Mouse (Mus musculus): ENCODE measurements around the gene Rin1. TPM values are rescaled to one million over a fixed set of nuclear protein-coding genes. Genes with fewer than 3 reads are reported as not detected.
"Not testable (repeated sequence)": the region's sequence is repeated elsewhere in the genome, so short reads cannot be mapped to it uniquely, and the experiment has no call there.

The Rin1 gene
- polyA plus RNA-seq, 1 experiment from 2014 or later: 4.4 TPM

DNA sequence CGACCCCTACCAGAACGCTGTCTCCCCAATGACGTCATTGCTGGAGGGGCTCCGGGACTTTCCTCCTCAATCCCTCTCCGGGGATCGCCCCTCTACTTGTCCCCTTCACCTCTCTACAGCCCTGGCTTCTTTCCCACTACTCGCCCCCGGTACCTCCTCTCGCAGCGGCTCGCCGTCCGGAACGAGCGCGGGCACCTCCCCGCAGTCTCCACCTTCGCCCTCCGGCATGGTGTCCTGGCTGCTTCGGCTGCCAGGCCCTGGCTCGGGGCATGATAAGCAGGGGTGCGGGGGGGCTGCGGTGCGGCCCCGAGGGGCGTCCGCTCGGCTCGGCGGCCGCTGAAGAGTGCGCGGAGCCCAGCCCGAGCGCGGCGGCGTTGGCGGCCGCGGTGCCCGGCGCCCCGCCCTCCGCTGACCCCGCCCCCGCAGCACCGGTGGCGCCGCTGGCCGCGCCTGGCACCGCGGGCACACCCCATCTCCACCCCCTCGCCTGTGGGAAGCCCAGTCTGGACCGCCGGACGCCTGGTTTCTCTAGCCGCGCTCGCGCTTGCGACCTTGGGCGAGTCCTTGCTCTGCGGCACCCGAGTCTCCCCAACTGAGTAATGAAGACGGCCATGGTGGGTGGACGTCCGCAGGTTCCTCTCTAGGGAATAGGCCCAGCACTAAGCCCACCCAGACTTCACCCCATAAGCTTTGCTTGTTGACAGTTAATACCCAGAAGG is 35.0 kb downstream of the Rin1 start, which contains the start of gene Tmem151a:
Gene Tmem151a, minus strand, starts transcription at position 387 of the 719 bp plus-strand sequence.
- Histone ChIP-seq H3K27me3 (peaks cover 62% of the 10 kb centered on the region), H3K27ac (replicated peaks) (no peak within 1 kb of the TSS), H3K4me2 (replicated peaks) (peak within 1 kb of the TSS; percentile 91), H3K36me3 (peaks cover 5% of the 10 kb centered on the region; the same call in 1 of the 2 replicates), H3K4me3 (replicated peaks) (peak within 1 kb of the TSS; percentile 49), H3K9me3 (replicated peaks) (no peaks in the 10 kb centered on the region), H3K9ac (0 out of 2 replicates have a peak within 1 kb of the TSS, but pooled peaks have one; percentile 18), H3K4me1 (peaks cover 27% of the 10 kb centered on the region)
- under 1% methylated on average over 62 of the region's 69 CpGs for WGBS
- ATAC-seq (ENCODE audit: insufficient number of reproducible peaks, low FRiP score, low TSS enrichment, low read depth): no peak

DNA sequence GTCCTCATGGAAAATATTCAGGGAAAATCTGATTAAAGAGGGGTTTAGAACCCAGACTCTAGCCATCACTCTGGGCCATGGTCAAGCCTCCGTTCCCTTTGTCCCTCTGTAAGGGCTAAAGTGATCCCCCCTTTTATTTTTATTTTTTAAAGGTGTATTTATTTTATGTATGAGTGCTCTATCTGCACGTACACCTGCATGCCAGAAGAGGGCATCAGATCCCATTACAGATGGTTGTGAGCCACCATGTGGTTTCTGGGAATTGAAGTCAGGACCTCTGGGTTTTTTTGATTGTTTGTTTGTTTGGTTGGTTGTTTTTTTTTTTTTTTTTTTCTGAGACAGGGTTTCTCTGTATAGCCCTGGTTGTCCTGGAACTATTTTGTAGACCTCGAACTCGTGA is 36.3 kb downstream of the Rin1 start:
- 57% methylated on average over 4 of the region's 4 CpGs for WGBS
- Histone ChIP-seq H3K36me3 (peaks cover 17% of the 10 kb centered on the region), H3K27me3 (peaks cover 51% of the 10 kb centered on the region), H3K4me1 (peaks cover 27% of the 10 kb centered on the region)
- not testable (repeated sequence) for H3K4me2 ChIP-seq (replicated peaks); ATAC-seq (ENCODE audit: insufficient number of reproducible peaks, low FRiP score, low TSS enrichment, low read depth); H3K4me3 ChIP-seq (replicated peaks); H3K9ac ChIP-seq; H3K9me3 ChIP-seq (replicated peaks); H3K27ac ChIP-seq (replicated peaks)

DNA sequence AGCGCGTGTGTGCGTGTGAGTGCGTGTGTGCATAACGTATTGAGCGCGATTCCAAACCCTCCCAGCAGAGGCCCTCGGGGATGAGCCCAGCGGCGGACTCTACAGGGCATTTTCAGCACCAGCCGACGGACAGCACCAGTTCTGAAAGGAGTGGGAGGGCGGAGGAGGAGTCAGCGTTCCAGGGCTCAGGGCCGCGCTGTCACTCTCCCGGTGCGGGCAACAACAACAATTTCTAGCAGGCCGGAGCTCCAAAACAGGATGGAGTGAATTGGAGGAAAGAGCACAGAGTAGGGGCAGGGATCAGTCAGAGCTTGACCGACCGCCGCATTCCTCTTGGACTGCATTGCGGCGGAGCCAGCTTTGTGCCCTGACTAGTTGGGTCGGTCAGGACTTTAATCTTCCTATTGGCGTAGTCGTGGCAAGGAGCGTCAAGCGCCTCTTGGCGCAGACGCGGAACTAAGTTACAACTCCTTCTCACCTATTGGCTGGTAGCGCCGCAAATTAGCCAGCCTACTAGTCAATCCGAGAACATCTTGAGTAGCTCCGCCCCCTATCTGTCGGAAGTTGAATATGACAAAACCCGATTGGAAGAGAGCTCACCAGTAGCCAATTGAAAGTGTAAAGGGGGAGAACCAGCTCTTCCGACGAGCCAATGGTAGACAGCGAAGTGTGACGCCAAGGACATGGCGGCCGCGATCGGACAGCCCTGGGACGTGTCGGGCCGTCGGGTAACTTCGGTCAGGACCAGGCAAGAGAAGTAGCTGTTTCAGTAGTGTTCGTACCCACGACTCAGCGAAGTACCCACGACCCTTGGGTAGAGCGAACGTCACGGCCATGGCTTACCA is 37.8 kb downstream of the Rin1 start, which contains the start of gene Yif1a:
Gene Yif1a, plus strand, starts transcription at position 655 of the 845 bp plus-strand sequence.
- H3K27me3 ChIP-seq: peaks cover 35% of the 10 kb centered on the region
- H3K4me3 ChIP-seq (replicated peaks): peak within 1 kb of the TSS; percentile 78
- peak within 1 kb of the TSS; percentile 55 for H3K4me2 ChIP-seq (replicated peaks)
- ATAC-seq (ENCODE audit: insufficient number of reproducible peaks, low FRiP score, low TSS enrichment, low read depth): peak; percentile 91
- H3K9ac ChIP-seq: peak within 1 kb of the TSS; percentile 57
- peaks cover 27% of the 10 kb centered on the region for H3K4me1 ChIP-seq
- under 1% methylated on average over 58 of the region's 58 CpGs for WGBS
- no peaks in the 10 kb centered on the region for H3K9me3 ChIP-seq (replicated peaks)
- peak within 1 kb of the TSS; percentile 87 for H3K27ac ChIP-seq (replicated peaks)
- peaks cover 33% of the 10 kb centered on the region for H3K36me3 ChIP-seq

DNA sequence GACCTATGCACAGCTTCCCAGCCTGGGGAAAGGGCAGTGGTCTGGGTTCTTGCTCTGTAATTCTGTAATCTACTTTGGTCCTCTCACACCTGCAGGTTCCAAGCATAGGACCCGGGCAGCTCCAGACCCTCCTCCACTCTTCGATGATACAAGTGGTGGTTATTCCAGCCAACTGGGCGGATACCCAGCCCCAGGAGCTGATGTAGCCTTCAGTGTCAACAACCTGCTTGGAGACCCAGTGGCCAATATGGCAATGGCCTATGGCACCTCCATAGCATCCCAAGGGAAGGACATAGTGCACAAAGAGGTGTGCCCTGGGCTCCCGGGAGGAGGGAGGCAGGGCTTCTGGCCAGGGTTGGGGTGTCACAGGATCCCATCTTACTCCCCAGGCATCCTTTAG is 39.0 kb downstream of the Rin1 start:
- Histone ChIP-seq H3K4me1 (peaks cover 37% of the 10 kb centered on the region), H3K9ac (no peak overlapping the region), H3K4me2 (replicated peaks) (peak overlapping the region; percentile 55), H3K27ac (replicated peaks) (no peak overlapping the region), H3K36me3 (peaks cover 43% of the 10 kb centered on the region), H3K9me3 (replicated peaks) (no peaks in the 10 kb centered on the region), H3K4me3 (replicated peaks) (peak overlapping the region; percentile 78), H3K27me3 (peaks cover 23% of the 10 kb centered on the region)
- ATAC-seq (ENCODE audit: insufficient number of reproducible peaks, low FRiP score, low TSS enrichment, low read depth): no peak
- 89% methylated on average over 4 of the region's 4 CpGs for WGBS

DNA sequence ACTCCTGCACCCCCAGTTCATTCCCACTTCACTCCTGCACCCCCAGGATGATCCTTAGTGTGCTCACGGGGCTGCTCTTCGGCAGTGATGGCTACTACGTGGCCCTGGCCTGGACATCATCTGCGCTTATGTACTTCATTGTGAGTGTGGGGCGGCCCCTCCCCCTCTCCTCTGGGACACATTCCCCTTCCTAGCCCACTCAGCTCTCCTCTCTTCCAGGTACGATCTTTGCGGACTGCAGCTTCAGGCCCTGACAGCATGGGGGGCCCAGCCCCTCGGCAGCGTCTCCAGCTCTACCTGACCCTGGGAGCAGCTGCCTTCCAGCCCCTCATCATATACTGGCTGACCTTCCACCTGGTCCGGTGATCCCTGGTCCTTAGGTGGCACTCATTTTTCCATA is 41.8 kb downstream of the Rin1 start:
- ATAC-seq (ENCODE audit: insufficient number of reproducible peaks, low FRiP score, low TSS enrichment, low read depth): no peak
- no peak overlapping the region for H3K27ac ChIP-seq (replicated peaks)
- H3K36me3 ChIP-seq: peaks cover 43% of the 10 kb centered on the region
- 92% methylated on average over 10 of the region's 10 CpGs for WGBS
- H3K4me2 ChIP-seq (replicated peaks): no peak overlapping the region
- peaks cover 50% of the 10 kb centered on the region for H3K4me1 ChIP-seq
- H3K9me3 ChIP-seq (replicated peaks): no peaks in the 10 kb centered on the region
- H3K9ac ChIP-seq: no peak overlapping the region
- H3K27me3 ChIP-seq: no peaks in the 10 kb centered on the region
- H3K4me3 ChIP-seq (replicated peaks): no peak overlapping the region; the same call in 1 of the 2 replicates

DNA sequence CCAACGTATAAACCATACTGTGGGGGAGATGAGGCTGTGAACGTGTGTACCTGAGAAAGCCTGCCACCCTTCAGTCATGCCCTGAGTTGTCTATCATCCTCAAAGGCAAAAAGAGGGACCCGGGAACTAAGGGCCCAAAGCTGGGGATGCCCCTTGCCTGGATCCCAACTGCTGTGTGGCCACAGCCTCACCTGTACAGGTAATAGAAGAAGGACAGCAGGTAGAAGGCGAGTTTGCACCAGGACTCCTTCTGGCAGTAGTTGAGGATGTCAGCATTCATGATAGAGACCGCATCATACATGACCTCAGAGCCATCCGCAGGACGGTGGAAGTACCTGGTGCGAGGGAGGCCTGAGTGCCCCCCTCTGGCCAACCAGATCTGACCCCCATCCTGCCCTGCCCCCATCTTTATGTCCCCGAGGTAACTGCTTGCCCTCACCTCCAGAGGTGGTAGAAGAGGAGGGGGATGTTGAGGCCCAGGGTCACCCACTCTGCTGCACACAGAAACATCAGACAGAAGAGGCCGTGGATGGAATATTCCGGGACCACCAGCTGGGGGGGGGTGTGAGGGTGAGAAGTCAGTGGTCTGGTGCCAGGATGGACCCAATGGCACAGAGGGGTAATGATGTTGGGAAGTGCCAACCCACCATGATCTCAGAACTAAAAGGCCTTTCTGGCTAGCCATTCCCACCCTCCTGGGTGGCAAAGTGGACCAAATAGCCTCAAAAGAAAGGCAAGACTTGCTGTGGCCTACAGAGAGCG is 43.4 kb downstream of the Rin1 start:
- Histone ChIP-seq H3K9me3 (replicated peaks) (no peaks in the 10 kb centered on the region), H3K36me3 (peaks cover 43% of the 10 kb centered on the region), H3K27me3 (no peaks in the 10 kb centered on the region), H3K4me3 (replicated peaks) (no peak overlapping the region; the same call in 1 of the 2 replicates), H3K4me1 (peaks cover 59% of the 10 kb centered on the region), H3K4me2 (replicated peaks) (no peak overlapping the region), H3K27ac (replicated peaks) (no peak overlapping the region), H3K9ac (no peak overlapping the region)
- 71% methylated on average over 12 of the region's 12 CpGs for WGBS
- no peak for ATAC-seq (ENCODE audit: insufficient number of reproducible peaks, low FRiP score, low TSS enrichment, low read depth)

DNA sequence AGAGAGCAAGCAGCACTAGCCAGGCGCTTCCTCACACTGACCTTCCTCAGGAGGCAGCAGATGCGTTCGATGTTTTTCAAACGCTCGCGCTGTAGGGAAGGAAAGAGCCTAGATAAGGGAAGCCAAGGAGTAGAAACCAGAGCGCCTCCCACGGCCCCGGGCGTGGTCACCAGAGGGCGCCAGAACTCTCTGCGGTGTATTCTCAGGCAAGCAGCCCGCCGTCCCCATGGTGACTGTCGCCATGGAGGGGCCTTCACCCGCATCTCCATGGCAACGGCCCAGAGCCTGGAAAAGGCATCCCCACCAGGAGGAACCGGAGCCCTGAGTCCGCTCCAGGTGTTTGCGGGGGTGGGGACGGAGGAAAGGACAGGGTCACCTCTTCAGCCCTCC is 44.0 kb downstream of the Rin1 start:
- Histone ChIP-seq H3K4me2 (replicated peaks) (peak overlapping the region; percentile 29; the same call in 1 of the 2 replicates), H3K9me3 (replicated peaks) (no peaks in the 10 kb centered on the region), H3K27ac (replicated peaks) (no peak overlapping the region), H3K4me3 (replicated peaks) (no peak overlapping the region; the same call in 1 of the 2 replicates), H3K4me1 (peaks cover 61% of the 10 kb centered on the region), H3K9ac (no peak overlapping the region), H3K36me3 (peaks cover 43% of the 10 kb centered on the region), H3K27me3 (no peaks in the 10 kb centered on the region)
- under 1% methylated on average over 21 of the region's 21 CpGs for WGBS
- ATAC-seq (ENCODE audit: insufficient number of reproducible peaks, low FRiP score, low TSS enrichment, low read depth): peak; percentile 43; the same call in 1 of the 2 replicates

DNA sequence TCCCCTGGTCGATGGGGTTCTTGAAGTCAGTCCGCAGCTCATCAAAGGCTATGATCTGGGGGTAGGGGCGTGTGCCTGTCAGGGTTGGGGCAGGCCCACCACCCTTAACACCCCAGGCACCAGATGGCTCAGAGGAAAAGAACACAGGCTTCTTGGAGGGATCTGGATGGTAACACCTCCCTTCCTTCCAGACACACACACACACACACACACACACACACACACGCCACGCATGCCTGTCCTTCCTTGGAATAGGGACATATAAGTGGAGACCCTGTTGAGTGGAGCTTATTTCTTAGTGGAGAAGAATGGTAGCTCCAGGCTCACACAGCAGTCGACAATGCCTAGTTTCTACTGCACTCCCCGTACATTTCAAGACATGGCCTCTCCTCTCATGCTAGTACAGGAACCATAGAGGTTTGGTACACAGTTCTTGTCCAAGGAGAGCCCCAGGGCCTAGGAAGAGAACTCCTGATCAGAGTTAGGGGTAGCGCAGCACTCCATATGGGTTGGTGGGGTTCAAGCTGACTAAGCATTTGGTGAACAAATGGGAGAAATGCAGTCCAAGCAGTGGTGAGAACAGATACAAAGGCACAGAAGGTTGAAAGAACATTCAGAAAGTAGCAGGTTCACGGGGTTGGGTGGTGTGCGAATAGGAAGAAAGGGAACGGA is 44.6 kb downstream of the Rin1 start:
- H3K4me1 ChIP-seq: peaks cover 65% of the 10 kb centered on the region
- peak overlapping the region; percentile 29; the same call in 1 of the 2 replicates for H3K4me2 ChIP-seq (replicated peaks)
- no peaks in the 10 kb centered on the region for H3K27me3 ChIP-seq
- H3K27ac ChIP-seq (replicated peaks): no peak overlapping the region
- H3K4me3 ChIP-seq (replicated peaks): no peak overlapping the region; the same call in 1 of the 2 replicates
- no peak overlapping the region for H3K9ac ChIP-seq
- WGBS: 40% methylated on average over 11 of the region's 11 CpGs
- no peaks in the 10 kb centered on the region for H3K9me3 ChIP-seq (replicated peaks)
- ATAC-seq (ENCODE audit: insufficient number of reproducible peaks, low FRiP score, low TSS enrichment, low read depth): no peak
- peaks cover 44% of the 10 kb centered on the region for H3K36me3 ChIP-seq

DNA sequence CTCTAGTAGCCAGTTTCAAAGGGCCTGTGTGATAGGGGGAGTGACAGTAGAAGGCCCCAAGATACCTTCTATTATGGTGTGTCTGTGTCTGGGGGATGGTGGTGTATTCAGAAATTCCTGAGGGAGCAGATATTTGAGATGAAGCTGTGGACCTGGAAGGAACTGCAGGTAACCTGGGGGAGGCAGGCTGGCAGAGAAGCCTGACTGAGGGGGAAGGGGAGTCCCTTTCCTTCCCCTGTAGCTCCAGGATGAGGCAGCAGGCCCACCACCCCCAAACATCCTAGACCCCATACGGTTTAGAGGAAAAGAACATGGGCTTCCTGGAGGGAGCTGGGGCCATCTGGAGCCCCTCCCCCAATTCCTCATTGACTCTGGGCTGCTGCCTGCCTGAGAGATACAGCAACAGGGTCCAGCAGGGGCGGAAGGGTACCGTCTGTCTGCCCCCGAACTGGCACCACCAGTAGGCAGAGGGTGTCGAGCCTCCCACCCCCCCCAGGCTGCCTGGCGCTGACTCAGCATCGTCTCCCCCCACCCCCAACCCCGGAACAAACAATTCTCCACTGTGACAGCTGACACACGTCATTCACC is 45.7 kb downstream of the Rin1 start:
- H3K9ac ChIP-seq: no peak overlapping the region
- ATAC-seq (ENCODE audit: insufficient number of reproducible peaks, low FRiP score, low TSS enrichment, low read depth): no peak
- H3K4me3 ChIP-seq (replicated peaks): no peak overlapping the region
- peaks cover 45% of the 10 kb centered on the region for H3K36me3 ChIP-seq
- H3K27me3 ChIP-seq: no peaks in the 10 kb centered on the region
- H3K4me1 ChIP-seq: peaks cover 65% of the 10 kb centered on the region
- 0 out of 2 replicates have a peak overlapping the region, but pooled peaks have one; percentile 99 for H3K4me2 ChIP-seq (replicated peaks)
- no peaks in the 10 kb centered on the region for H3K9me3 ChIP-seq (replicated peaks)
- H3K27ac ChIP-seq (replicated peaks): no peak overlapping the region; the same call in 1 of the 2 replicates
- WGBS: 14% methylated on average over 9 of the region's 9 CpGs
